Comparison of ENCODE assay signal across 16 mouse cellular contexts in genomic region chr7:3685400-3686187, GRCm38 (mm10). TPM values are rescaled to one million over a fixed set of nuclear protein-coding genes. Genes with fewer than 3 reads are reported as not detected.
DNase-seq lines count a peak whose midpoint lies in the region; ATAC-seq and TF ChIP-seq lines count a peak whose summit lies in the region.
"Had no signal": no experiment of that assay in that cellular context is flagged by ENCODE, and none has a peak within 500 bp of the region (broad histone marks: within the 10 kb centered on the region; RNA-seq: fewer than 3 reads in every experiment).

No protein-coding gene starts in this region.

- peak overlapping the region; percentile 65; the same call in 1 of the 2 replicates for H3K27ac ChIP-seq in hindbrain, embryonic 13.5 days
- H3K27ac ChIP-seq in hindbrain, embryonic 12.5 days = no peak overlapping the region
- H3K27ac ChIP-seq in cerebellum, adult 2 months (ENCODE audit: insufficient read depth, low read length) = no peak overlapping the region; the same call in 1 of the 2 replicates
- H3K27ac ChIP-seq in midbrain, embryonic 16.5 days (ENCODE audit: low read length) = peak overlapping the region; percentile 87
- H3K27ac ChIP-seq: limb, embryonic 13.5 days had no signal

- DNase-seq in cerebellum, adult 2 months = peak; percentile 70 to 79
- peak; percentile 63 to 72 for DNase-seq in cerebellum, postnatal 36 days
- DNase-seq in embryo, embryonic 9.5 days (ENCODE audit: extremely low spot score) = no peak
- DNase-seq in natural killer cell, adult 2 months (ENCODE audit: low spot score in 2 of 2) = no peak
- DNase-seq: gastrocnemius, postnatal 25 days; kidney, postnatal 10 days; liver, postnatal 0 days; right cerebral cortex, postnatal 14 days; thymus, postnatal 36 days had no signal

- no peaks in the 10 kb centered on the region for H3K27me3 ChIP-seq in hindbrain, embryonic 13.5 days
- no peaks in the 10 kb centered on the region for H3K27me3 ChIP-seq in hindbrain, embryonic 12.5 days
- no peaks in the 10 kb centered on the region for H3K27me3 ChIP-seq in cerebellum, adult 2 months (ENCODE audit: control insufficient read depth, insufficient read depth, low read length)
- H3K27me3 ChIP-seq in midbrain, embryonic 16.5 days (ENCODE audit: control insufficient read depth, insufficient read depth, low read depth, low read length) = no peaks in the 10 kb centered on the region
- H3K27me3 ChIP-seq: limb, embryonic 13.5 days; Patski had no signal

- no peak overlapping the region for H3K9ac ChIP-seq in hindbrain, embryonic 13.5 days
- H3K9ac ChIP-seq in hindbrain, embryonic 12.5 days = no peak overlapping the region; the same call in 1 of the 2 replicates
- no peak overlapping the region for H3K9ac ChIP-seq in midbrain, embryonic 16.5 days (ENCODE audit: low read depth, low read length)
- H3K9ac ChIP-seq: limb, embryonic 13.5 days; liver, postnatal 0 days had no signal

- no peak for TF ChIP-seq CTCF in cerebellum, adult 2 months (IDR thresholded peaks at IDR 0.05; ENCODE audit: borderline replicate concordance, insufficient read depth, low read depth, low read length)

- no peak for TF ChIP-seq POLR2A in cerebellum, adult 2 months (IDR thresholded peaks at IDR 0.05; ENCODE audit: borderline replicate concordance, insufficient read depth, low read length)

- H3K4me2 ChIP-seq in hindbrain, embryonic 13.5 days = no peak overlapping the region
- H3K4me2 ChIP-seq in hindbrain, embryonic 12.5 days (replicated peaks) = no peak overlapping the region
- H3K4me2 ChIP-seq in midbrain, embryonic 16.5 days (ENCODE audit: low read length) = no peak overlapping the region
- H3K4me2 ChIP-seq: limb, embryonic 13.5 days had no signal

- WGBS in hindbrain, embryonic 13.5 days = 82% methylated on average over 31 of the region's 31 CpGs
- 85% methylated on average over 30 of the region's 31 CpGs for WGBS in hindbrain, embryonic 12.5 days
- WGBS in cerebellum, adult 2 months = 68% methylated on average over 31 of the region's 31 CpGs
- 83% methylated on average over 31 of the region's 31 CpGs for WGBS in midbrain, embryonic 16.5 days

- peaks cover 48% of the 10 kb centered on the region for H3K36me3 ChIP-seq in hindbrain, embryonic 13.5 days
- H3K36me3 ChIP-seq in hindbrain, embryonic 12.5 days = peaks cover 26% of the 10 kb centered on the region
- H3K36me3 ChIP-seq in midbrain, embryonic 16.5 days (ENCODE audit: control insufficient read depth, insufficient read depth, low read length) = peaks cover 21% of the 10 kb centered on the region

- no peak overlapping the region for H3K4me3 ChIP-seq in hindbrain, embryonic 13.5 days
- no peak overlapping the region for H3K4me3 ChIP-seq in hindbrain, embryonic 12.5 days
- H3K4me3 ChIP-seq in cerebellum, adult 2 months (replicated peaks; ENCODE audit: insufficient read depth, low read depth, low read length) = no peak overlapping the region
- H3K4me3 ChIP-seq in midbrain, embryonic 16.5 days (ENCODE audit: low read depth, low read length) = no peak overlapping the region
- H3K4me3 ChIP-seq: limb, embryonic 13.5 days had no signal

- ATAC-seq in hindbrain, embryonic 13.5 days (ENCODE audit: low FRiP score) = no peak
- no peak for ATAC-seq in hindbrain, embryonic 12.5 days (ENCODE audit: low FRiP score)
- no peak for ATAC-seq in midbrain, embryonic 16.5 days
- ATAC-seq: CD4-positive, CD25-positive, alpha-beta regulatory T cell, adult 4 months; inflammation-experienced regulatory T-cells, adult 6 months; liver, postnatal 0 days; Patski had no signal

- H3K4me1 ChIP-seq in hindbrain, embryonic 13.5 days (replicated peaks) = peaks cover 26% of the 10 kb centered on the region
- peaks cover 15% of the 10 kb centered on the region for H3K4me1 ChIP-seq in hindbrain, embryonic 12.5 days
- no peaks in the 10 kb centered on the region for H3K4me1 ChIP-seq in cerebellum, adult 2 months (ENCODE audit: control insufficient read depth, insufficient read depth, low read length)
- H3K4me1 ChIP-seq in midbrain, embryonic 16.5 days (ENCODE audit: control insufficient read depth, insufficient read depth, low read length) = peaks cover 22% of the 10 kb centered on the region
- H3K4me1 ChIP-seq: limb, embryonic 13.5 days had no signal

- H3K9me3 ChIP-seq in hindbrain, embryonic 13.5 days = no peaks in the 10 kb centered on the region
- no peaks in the 10 kb centered on the region for H3K9me3 ChIP-seq in hindbrain, embryonic 12.5 days (replicated peaks)
- no peaks in the 10 kb centered on the region for H3K9me3 ChIP-seq in midbrain, embryonic 16.5 days (replicated peaks; ENCODE audit: control insufficient read depth, low read length, poor library complexity, severe bottlenecking)
- H3K9me3 ChIP-seq: limb, embryonic 13.5 days had no signal

RNA-seq across cellular contexts. Expression of gene Tsen34, which starts 7.1 kb away (rescaled TPM):
- 233 and 242 TPM in 2 replicates for polyA plus RNA-seq in hindbrain, embryonic 13.5 days (2015; fragmentation: Nextera tagmentation; extraction: Ambion mirVana)
- polyA plus RNA-seq in hindbrain, embryonic 12.5 days (2016; fragmentation: Nextera tagmentation; extraction: Ambion mirVana) = 217 and 228 TPM in 2 replicates
- polyA plus RNA-seq in cerebellum, adult 2 months (2012; rRNA removed) = 112 and 115 TPM in 2 replicates
- 262 and 285 TPM in 2 replicates for polyA plus RNA-seq in midbrain, embryonic 16.5 days (2015; fragmentation: Nextera tagmentation; extraction: Ambion mirVana)

RNA-seq across cellular contexts. Expression of gene Mboat7, which starts 7.7 kb away (rescaled TPM):
- polyA plus RNA-seq in hindbrain, embryonic 13.5 days (2015; fragmentation: Nextera tagmentation; extraction: Ambion mirVana) = 64.3 and 69.0 TPM in 2 replicates
- polyA plus RNA-seq in hindbrain, embryonic 12.5 days (2016; fragmentation: Nextera tagmentation; extraction: Ambion mirVana) = 50.8 and 57.4 TPM in 2 replicates
- 114 and 115 TPM in 2 replicates for polyA plus RNA-seq in cerebellum, adult 2 months (2012; rRNA removed)
- 102 and 118 TPM in 2 replicates for polyA plus RNA-seq in midbrain, embryonic 16.5 days (2015; fragmentation: Nextera tagmentation; extraction: Ambion mirVana)

RNA-seq across cellular contexts. Expression of gene Tmc4, which starts 8.2 kb away (rescaled TPM):
- 4.7 and 5.8 TPM in 2 replicates for polyA plus RNA-seq in hindbrain, embryonic 13.5 days (2015; fragmentation: Nextera tagmentation; extraction: Ambion mirVana)
- 5.5 and 6.7 TPM in 2 replicates for polyA plus RNA-seq in hindbrain, embryonic 12.5 days (2016; fragmentation: Nextera tagmentation; extraction: Ambion mirVana)
- polyA plus RNA-seq in cerebellum, adult 2 months (2012; rRNA removed) = 10.8 and 11.7 TPM in 2 replicates
- polyA plus RNA-seq in midbrain, embryonic 16.5 days (2015; fragmentation: Nextera tagmentation; extraction: Ambion mirVana) = 4.5 and 4.9 TPM in 2 replicates

RNA-seq across cellular contexts. Expression of gene Rps9, which starts 18.2 kb away (rescaled TPM):
- polyA plus RNA-seq in hindbrain, embryonic 13.5 days (2015; fragmentation: Nextera tagmentation; extraction: Ambion mirVana) = 948 and 980 TPM in 2 replicates
- polyA plus RNA-seq in hindbrain, embryonic 12.5 days (2016; fragmentation: Nextera tagmentation; extraction: Ambion mirVana) = 989 and 1,031 TPM in 2 replicates
- 866 and 1,027 TPM in 2 replicates for polyA plus RNA-seq in cerebellum, adult 2 months (2012; rRNA removed)
- 646 and 689 TPM in 2 replicates for polyA plus RNA-seq in midbrain, embryonic 16.5 days (2015; fragmentation: Nextera tagmentation; extraction: Ambion mirVana)

RNA-seq across cellular contexts. Expression of gene Leng1, which starts 20.0 kb away (rescaled TPM):
- polyA plus RNA-seq in hindbrain, embryonic 13.5 days (2015; fragmentation: Nextera tagmentation; extraction: Ambion mirVana) = 15.8 and 16.3 TPM in 2 replicates
- polyA plus RNA-seq in hindbrain, embryonic 12.5 days (2016; fragmentation: Nextera tagmentation; extraction: Ambion mirVana) = 20.7 and 21.4 TPM in 2 replicates
- 12.0 and 12.9 TPM in 2 replicates for polyA plus RNA-seq in cerebellum, adult 2 months (2012; rRNA removed)
- 12.6 and 13.2 TPM in 2 replicates for polyA plus RNA-seq in midbrain, embryonic 16.5 days (2015; fragmentation: Nextera tagmentation; extraction: Ambion mirVana)

Comparison
In these comparisons a context has a peak if more than half of its experiments do, and no peak if none do; other contexts are left out.
1. H3K27ac ChIP-seq: peak in hindbrain, embryonic 13.5 days (single experiment) and midbrain, embryonic 16.5 days (single experiment); none in hindbrain, embryonic 12.5 days (single experiment) and cerebellum, adult 2 months (single experiment).
2. DNase-seq: peak in cerebellum, adult 2 months (2 of 2) and cerebellum, postnatal 36 days (2 of 2); none in embryo, embryonic 9.5 days (single experiment) and natural killer cell, adult 2 months (0 of 2).